ENCODE assay signal across 13 mouse cellular contexts in genomic region chr11:117256840-117257239, GRCm38 (mm10).
"Had no signal": no experiment of that assay in that cellular context is flagged by ENCODE, and none has a peak within 500 bp of the region (broad histone marks: within the 10 kb centered on the region; RNA-seq: fewer than 3 reads in every experiment).

No protein-coding gene starts in this region.

- H3K9ac ChIP-seq: liver, embryonic 14.5 days; lung, embryonic 14.5 days; midbrain, embryonic 12.5 days; neural tube, embryonic 12.5 days had no signal

- H3K36me3 ChIP-seq: midbrain, embryonic 10.5 days; midbrain, embryonic 12.5 days; neural tube, embryonic 12.5 days had no signal

- H3K27ac ChIP-seq: liver, embryonic 14.5 days; midbrain, embryonic 10.5 days; midbrain, embryonic 12.5 days; neural tube, embryonic 12.5 days had no signal

- H3K4me3 ChIP-seq: midbrain, embryonic 10.5 days; midbrain, embryonic 12.5 days; neural tube, embryonic 12.5 days had no signal

- DNase-seq: lung, adult 18-20 months; lung, embryonic 14.5 days; midbrain, embryonic 14.5 days; right cerebral cortex, adult 18-20 months; right cerebral cortex, postnatal 25 days; right cerebral cortex, postnatal 4 days; spleen, adult 18-20 months; thymus, adult 18-20 months; thymus, postnatal 36 days had no signal

- H3K27me3 ChIP-seq: midbrain, embryonic 12.5 days; neural tube, embryonic 12.5 days had no signal

- H3K9me3 ChIP-seq: midbrain, embryonic 10.5 days; neural tube, embryonic 12.5 days had no signal
